Mouse (Mus musculus) layer of hippocampus, adult 9-11 months (tissue): ENCODE measurements around the gene Nrtn.

Source experiments
- DNase-seq: peaks from one replicate; pipeline ENCODE4 v3.0.0; 2022

The Nrtn gene

DNA sequence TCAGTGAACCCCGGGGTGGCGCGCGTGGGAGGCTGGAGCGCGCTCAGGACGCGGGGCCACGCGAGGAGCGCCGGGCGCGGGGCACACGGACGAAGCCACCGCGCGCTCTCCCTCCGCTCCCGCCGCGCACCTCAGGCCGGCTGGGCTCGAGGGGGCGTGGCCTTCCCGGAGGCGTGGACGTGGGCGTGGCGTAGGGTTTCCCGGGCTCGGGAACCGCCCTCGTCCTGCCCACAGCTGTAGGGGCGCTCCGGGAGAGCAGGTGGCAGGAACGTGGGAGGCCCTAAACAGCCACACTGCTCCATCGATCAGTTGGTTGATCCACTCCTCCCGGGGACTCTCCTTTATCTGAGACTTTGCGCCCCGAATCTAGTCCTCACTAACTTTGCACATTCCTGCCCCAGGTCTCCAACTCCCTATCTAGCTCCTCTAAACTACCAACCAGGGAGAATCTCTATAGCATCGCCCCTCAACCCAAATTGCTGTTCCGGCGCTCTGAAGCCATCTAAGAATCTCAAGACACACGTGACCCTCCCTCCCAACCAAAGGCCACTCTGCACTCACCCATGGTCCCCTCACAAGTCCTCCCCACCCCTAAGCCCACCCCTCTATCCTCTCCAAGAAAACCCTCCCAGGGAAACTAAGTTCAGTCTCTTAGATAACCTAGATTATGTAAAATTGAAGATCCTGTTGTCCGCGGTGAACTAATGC is at the start of gene Nrtn:
Gene Nrtn, minus strand, starts transcription at position 115 of the 708 bp plus-strand sequence.
- DNase-seq = no peak

DNA sequence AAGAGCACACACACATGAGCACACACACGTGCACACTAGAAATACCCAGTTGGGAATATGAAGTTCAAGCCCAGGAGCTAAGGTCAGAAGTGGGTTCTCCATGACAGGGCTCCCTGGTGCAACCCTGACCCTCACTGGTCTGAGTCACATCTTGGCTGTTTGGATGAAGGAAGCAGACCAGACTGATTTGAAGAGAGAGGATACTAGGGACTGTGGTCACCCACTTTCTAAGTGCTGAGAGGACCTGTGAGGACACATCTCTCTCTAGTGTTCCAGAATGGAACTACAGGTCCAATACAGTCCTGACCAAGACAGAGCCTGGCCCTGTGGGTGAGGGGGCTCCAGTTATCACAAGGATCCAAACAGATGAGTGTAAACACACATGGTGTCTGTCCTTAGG is 48.5 kb upstream of the Nrtn start:
- no peak for DNase-seq

DNA sequence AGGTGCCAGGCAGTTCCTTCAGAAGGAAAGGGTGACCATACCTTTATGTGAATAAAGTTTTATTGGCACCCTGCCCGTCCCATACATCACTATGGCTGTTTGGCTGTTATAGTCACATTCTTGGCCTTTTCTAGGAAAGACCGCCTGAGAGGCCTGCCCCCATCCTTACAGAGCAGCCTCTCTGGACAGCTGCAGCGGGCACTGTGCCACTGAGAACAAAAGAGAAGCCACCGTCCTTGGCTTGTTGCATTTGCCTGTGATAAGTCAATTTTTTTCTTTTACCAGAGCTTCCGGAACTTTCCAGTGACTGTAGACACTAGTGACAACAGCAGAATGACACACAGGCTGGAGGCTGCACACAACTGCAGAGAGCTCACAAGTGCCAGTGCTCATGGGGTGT is 47.6 kb upstream of the Nrtn start:
- no peak for DNase-seq

DNA sequence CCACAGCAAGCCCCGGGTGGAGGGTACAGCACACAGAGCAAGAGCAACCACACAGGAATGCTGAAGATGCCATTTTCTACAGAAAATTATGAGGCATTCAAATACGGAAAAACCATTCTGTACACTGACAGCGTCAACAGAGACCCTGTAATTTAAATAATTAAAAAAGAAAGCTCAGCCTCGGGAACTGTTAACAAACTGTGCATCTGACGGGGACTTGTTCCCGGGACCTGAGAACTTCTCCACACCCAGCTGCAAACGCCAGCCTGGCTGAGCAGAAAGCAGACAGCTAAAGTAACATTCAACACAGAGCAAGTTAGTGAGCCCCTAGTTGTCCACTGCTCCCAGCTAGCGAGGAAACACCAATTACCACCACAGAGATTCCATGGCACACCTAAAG is 44.7 kb upstream of the Nrtn start:
- DNase-seq = no peak

DNA sequence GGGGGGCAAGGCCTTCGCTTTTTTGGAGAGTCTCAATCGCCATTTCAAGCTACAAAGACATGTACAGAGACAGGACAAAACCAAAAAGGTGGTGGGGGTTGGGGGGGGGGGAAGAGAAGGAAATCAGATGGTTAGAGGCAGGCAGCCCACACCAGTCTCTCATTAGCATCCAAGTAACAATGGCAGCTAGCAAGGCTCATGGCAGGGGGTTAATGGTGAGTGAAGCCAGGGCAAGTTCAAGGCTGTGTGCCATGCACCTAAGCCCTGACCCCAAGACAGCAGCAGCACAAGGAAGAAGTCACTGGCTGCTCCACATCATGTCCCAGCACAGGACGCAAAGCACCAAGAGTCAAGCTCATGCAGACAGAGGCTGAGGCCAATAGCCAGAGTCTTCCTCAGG is 41.9 kb upstream of the Nrtn start:
- DNase-seq = no peak

DNA sequence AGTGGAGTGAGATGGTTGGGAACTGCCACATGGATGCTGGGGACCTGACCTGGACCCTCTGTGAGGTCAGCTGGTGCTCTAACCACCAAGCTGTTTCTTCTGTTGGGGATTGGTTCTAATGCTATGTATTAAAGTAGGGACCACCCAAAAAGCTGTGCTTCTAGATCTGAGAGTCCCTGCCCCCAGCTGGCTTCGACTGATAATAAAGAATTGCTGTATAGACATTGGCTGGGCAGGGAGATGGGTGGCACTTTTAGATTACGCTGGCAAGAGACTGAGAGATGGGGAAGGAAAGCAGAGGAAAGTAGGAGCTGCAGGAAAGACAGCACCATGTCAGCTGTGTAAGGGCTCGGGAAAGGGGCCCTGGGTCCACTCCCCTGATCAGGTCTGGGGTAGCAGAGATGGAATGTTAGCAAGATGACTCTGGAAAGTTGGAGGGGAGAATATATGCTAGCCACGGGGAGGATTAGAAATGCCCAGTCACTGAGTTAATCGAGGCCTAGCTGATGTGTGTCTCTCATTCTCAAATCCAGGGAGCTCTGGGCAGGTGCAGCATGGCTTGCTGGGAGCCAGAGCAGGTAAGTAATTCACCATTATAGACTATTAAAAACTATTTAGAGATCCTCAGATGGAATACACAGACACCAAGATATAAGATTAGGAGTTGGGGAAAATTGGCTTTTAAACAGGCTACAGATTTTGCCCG is 36.4 kb upstream of the Nrtn start:
- no peak for DNase-seq

DNA sequence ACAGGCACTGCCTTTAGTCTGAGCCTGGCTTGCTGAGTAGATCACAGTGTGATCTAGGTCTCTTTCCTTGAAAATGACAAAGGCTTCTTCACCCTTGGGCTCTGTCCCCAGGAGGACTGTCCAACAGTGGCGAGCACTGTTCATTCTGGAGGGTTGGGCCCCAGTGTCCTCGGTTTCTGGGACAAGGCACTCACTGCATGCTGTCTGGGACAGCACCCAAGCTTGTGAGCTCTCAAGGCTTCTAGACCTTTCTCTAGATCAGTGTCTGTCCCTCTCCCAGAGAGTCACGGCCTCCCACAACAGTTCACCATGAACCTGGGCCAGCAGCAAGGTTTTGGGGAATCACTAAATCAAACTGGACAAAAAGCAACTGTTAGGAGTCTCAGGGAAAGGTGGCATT is 35.3 kb upstream of the Nrtn start:
- no peak for DNase-seq

DNA sequence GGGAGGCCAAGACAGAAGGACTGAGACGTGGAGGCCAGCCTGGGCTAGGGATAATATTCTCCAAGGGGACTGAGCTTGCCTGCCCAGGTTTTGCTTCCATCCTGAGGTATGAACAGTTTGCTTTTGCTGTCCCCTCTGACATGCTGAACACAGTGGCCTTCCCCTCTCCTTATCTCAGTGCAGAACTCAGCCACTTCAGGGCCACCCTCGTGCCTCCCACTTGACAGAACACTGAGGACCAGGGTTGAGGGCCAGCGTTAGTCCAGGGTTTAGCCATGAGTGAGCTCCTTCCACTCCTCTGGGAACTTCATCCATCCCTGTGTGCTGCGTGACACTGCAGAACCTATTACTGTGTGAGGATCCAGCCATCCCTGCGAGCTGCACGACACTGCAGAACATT is 32.0 kb upstream of the Nrtn start:
- no peak for DNase-seq

DNA sequence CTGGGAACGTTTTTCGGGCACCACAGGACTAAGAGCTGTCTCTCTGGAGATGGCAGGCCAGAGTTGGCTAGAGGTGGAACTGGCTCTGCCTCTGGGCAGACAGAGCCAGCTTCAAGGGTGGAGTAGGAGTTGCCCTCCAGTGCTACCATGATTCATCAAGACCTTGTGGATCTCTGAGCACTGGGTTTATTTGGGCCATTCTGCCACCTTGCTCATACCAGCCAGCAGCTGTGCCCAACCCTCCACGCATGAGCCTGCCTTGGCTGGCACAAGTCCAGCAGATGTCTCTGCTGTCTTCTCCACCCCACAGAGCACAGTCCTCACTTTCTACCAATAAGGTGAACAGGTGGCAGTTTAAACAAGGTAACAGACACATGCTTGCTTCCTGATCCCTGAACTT is 31.6 kb upstream of the Nrtn start:
- no peak for DNase-seq

DNA sequence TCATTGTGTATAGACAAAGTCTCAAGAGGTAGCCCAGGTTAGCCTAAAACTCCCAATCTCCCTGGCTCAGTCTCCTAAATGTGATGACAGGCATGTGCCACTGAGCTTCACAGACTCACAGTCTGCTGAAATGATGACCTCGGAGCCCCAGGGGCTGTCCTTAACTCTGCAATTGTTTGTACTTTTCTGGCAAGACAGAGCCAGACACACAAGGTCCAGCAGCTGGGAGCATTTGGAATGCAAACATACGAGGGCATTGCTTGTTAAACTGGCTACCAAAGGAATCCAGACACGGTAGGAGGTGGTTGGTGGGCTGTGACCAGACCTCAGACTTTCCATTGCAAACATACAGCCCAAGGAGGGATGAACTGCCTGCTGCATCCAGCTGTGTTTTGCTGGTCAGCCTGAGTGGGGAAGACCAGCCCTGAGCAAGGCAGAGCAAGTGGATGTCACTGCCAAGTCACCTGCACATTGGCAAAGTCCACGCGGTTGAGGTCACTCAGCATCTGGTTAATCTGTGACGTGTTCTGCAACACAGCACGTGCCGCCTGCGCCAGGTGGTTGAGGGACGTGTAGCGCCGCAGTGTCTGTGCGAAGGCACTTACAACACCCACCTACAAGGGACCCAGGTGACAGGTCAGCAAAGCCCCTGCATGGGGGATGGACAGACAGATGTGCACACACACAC is 23.1 kb upstream of the Nrtn start:
- DNase-seq = no peak

DNA sequence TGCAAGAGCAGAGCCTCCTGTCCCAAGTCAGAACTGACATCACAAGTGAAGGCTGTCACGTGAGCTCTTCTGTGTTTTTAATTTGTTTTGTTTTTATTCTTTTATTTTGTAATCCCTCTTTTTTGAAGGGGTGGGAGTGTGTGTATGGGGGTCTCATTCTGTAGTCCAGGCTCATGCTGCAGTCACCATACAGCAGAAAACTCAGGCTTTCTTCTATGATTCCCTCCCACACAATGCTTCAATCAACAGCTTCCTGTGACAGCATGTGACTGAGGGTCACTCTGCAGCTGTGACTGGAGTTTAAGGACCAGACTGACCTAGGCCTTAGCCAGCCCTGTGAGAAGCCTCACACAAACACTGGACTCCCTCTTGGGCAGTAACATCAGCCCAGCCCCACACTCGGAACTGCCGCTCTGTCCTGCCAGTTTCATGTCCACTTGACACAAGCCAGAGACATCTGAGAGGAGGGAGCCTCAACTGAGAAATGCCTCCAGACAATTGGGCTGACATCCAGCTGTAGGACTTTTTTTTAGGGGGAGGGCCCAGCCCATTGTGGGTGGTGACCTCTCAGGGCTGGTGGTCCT is 21.5 kb upstream of the Nrtn start:
- DNase-seq = no peak

DNA sequence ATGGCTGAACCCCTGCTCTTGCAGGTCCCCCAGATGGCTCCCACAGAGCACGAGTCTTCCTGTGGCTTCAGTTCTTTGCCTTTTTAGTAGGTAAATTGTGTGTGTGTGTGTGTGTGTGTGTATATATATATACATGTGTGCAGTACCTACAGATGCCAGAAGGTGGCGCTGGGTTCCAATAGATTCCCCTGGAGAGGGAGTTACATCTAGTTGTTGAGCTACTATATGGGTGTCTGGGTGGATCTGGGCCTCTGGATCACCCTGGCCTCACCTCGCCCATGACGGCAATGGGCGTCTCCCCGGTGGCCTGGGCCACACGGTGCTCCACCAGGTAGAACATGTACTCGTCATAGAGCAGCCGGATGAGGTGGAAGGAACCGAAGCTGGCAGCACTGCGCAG is 20.2 kb upstream of the Nrtn start:
- no peak for DNase-seq

DNA sequence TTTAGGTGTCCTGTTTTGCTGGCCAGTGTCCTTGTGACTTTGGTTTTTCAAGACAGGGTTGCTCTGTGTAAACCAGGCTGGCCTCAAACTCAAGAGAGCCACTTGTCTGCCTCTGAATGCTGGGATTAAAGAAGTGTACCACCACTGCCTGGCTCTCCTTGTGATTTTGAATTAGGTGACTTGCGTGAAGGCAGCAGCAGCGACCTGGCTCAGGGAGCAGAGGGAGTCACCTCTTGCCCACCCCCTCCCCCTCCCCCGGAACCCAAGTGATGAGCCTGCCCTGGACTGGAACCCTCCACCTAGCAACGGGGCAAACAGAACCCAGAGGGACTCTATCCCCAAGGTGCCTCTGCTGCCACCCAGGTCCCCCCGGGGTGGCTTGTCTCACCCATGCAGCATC is 12.6 kb upstream of the Nrtn start, which contains the start of gene Prr22:
Gene Prr22, plus strand, starts transcription at position 301 of the 400 bp plus-strand sequence.
- no peak for DNase-seq

DNA sequence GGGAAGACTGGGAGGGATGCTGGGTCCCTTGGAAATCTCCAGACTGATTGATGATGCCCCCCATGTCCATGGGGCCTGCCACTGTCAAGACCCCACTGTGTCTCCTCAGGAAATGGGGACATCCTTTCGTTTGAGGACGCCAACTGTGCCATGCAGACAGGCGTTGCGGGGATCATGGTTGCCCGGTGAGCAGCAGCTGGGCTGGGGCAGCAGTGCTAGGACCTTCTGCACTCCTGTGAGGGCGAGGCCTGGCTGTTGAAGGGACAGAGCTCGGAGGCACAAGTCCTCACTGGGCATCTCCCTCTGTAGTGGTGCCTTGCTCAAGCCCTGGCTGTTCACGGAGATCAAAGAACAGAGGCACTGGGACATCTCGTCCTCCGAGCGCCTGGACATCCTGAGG is 11.6 kb upstream of the Nrtn start:
- no peak for DNase-seq

DNA sequence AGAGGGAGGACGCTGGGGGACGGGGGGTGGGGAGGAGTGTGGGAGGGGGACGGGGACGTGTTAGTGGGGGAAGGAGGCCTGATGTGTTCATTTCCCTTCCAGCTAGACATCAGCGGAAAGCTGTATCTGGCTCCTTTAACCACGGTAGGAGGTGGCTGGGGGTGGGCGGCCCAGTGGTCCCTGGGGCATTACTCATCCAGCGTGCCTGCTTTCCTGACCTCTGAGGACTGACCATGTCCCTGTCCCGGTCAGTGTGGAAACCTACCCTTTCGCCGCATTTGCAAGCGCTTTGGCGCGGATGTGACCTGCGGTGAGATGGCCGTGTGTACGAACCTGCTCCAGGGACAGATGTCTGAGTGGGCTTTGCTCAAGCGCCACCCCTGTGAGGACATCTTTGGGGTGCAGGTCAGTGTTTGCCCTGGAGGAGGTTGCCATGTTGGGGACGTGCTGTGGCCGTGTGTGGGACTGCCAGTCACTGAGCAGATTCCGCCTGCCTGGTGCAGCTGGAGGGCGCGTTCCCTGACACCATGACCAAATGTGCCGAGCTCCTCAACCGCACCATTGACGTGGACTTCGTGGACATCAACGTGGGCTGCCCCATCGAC is 10.3 kb upstream of the Nrtn start:
- no peak for DNase-seq

DNA sequence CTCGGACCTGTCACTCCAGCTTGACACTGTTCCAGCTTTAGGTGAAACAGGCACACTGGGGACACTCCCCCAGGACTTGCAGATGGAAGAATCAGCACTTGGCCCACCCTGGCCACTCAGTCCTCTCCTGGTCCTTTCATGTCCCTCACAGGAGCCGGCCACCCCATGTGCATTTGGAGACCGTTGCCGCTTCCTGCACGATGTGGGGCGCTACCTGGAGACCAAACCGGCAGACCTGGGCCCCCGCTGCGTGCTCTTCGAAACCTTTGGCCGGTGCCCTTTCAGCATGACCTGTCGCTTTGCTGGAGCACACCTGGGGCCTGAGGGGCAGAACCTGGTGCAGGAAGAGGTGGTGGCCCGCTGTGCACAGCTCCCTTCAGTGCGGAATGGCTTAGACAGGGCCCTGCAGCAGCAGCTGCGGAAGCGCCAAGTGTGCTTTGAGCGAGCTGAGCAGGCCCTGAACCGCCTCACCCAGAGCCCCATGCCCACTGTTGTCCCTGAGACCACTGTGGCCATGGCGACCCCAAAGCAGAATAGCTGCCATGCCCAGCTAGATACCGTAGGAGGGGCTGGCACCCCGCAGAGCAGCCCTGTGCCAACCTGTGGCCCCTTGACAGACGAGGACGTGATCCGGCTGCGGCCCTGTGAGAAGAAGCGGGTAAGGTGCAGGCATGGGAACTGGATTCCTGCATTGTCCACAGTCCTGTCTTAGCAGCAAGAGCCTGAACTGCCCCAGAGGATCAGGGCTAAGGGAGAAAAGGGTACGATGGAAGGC is 9.5 kb upstream of the Nrtn start:
- DNase-seq = no peak

DNA sequence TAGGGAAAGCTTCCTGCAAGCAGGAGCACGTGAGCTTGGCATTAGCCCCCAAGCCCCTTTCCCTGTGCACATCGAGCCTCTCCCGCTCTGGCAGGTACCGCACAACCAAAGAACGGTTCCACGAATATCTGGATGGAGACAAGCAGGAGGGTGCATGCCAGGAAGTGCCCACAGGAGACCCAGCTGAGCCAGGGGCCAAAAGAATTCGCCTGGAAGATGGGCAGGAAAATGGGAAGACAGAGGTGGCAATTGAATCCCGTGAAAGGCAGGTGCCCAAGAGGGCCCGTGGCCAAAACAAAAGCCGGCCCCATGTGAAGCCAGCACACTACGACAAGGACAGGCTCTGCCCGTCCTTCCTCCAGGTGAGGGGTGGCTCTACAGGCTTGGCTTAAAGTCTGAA is 8.1 kb upstream of the Nrtn start:
- DNase-seq = no peak

DNA sequence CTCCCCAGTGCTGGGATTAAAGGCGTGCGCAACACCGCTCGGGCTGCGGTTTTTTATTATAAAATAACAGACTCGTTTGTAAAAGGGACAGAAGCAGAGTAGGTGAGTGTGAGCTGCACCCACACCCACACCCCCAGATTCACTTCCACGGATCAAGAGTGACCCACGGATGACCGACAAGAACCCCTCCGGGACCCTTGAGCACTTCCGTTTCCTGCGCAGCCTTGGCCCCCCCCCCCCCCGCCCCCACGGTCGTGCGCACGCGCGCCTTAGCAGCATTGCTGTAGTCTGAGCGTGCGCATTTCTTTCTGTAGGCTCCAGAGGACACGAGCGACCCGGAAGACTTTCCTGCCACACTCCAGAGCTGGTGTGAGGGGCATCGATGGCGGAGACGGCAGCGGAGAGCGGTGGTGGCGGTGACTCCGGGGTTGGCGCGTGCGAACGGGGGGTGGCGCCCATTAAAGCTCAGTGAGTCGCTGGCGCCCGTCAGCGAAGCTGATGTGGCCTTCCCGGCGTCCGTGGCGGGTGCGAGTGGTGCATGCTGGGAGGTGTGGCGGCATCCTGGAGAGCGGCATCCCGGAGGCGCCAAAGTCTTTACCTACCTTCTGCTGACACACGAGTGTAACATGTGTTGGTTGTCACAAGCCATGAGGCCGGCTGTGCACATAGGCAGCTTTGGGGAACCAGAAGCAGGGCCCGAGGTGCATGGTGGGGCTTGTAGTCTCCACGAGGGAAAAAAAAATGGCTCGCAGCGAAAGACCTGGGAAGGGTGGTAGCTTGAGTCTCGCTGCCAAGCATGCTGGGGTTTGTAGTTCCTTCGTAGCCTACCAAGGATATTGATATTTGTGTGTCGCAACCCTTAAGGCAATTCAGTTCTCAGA is 7.4 kb upstream of the Nrtn start, which contains the start of gene Dus3l:
Gene Dus3l, plus strand, starts transcription at position 284 of the 881 bp plus-strand sequence.
- peak; percentile 93 for DNase-seq

DNA sequence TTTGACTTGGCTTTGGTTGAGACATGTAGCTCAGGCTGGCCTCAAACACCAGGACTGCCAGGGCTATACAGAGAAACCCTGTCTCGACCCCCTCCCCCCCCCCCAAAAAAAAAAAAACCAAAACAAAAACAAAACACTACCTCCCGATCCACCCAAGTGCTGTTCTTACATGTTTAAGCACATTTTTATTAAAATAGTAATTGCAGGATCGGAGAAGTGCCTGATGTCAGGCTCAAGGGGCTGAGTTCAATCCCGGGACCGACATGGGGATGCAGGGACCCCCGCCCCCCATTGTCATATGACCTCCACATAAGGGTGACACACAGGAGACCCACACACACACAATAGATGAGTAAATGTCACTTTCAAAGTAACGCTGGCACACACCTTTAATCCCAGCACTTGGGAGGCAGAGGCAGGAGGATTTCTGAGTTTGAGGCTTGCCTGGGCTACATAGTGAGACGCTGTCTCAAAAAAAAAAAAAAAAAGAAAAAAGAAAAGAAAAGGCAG is 6.5 kb upstream of the Nrtn start:
- DNase-seq = no peak

DNA sequence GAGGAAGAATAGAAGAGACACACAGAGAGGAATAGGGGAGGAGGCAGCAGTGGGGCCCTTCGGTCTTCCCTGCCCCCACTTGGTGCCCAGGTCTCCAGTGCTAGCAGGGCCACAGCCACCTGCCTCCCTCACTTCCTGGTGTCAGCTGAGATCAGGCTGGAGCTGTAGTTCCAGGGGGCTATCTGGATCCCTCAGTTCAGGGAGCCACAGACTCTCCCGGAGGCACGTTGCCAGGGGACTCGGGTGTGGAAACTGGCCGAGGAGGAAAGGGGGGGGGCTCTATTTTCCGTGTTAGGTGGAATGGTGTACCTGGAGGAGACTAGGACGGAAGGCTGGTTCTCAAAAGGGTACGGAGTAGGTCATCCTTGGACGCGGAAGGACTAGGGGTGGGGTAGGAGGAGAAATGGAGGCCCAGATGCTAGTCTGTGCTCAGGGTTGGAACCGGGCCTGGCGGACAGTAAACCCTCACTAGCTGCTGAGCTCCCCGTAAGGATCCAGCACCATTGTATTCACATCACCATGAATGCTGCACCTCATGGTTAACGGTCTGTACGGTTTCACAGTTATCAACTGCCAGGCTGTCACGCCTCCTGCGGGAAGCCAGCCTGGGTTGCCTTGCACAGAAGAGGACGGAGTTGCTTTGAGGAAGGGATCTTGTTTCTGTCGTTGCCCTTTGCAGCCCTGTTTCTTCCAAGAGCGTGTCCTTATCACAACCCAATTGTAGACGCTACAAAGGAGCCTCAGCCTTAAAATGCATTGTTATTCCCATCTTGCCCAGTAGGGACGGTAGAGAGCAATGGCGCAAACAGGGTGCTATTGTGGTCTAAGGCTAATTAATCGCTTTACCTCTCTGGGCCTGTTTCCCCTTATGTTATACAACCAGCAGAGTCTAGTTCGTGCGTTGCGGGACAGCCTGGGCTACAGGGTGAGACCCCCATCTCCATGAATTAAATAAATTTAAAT is 5.7 kb upstream of the Nrtn start:
- DNase-seq = no peak
